Mouse (Mus musculus) G1E (cell line): ENCODE results near the gene Zfp740.

Experiments used
- CTCF ChIP-seq: IDR thresholded peaks from 2 replicates; pipeline ENCODE4 v1.5.1; 2012; ENCODE audit warnings: low read depth, low read length, inconsistent platforms, mixed read lengths
- GATA1 ChIP-seq: IDR thresholded peaks from 2 replicates; pipeline ENCODE4 v1.6.1; 2012; ENCODE audit warnings: borderline replicate concordance, low read length, inconsistent platforms, mixed read lengths
- TAL1 ChIP-seq: conservative IDR thresholded peaks from 2 replicates; pipeline ENCODE4 v1.6.1; 2012; ENCODE audit warnings: low read depth, low read length, inconsistent platforms, mixed read lengths

DNA sequence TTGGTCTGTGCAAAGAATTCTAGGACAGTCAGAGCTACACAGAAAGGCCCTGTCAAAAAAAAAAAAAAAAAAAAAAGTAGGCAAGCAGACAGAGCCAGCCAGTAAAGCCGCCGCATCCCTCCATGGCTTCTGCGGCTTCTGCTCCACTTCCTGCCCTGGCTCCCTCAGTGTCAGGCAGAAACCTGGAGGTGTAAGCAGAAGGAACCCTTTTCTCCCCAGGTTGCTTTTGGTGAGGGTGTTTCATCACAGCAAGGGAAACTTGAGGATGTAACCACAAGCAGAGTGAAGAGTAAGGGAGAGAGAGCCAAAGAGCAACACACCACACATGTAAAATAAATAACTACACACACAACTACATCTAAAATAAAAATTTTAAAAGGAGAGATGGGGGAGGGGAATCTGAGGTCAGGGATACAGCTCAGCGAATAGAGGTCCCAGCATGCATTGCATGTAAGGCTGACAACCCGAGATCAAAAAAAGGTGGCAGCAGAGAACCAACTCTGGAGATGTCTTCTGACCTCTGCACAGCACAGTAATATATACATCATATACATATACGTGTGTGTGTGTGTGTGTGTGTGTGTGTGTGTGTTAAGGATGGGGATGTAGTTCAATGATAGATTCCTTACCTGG is 37.5 kb upstream of the Zfp740 start:
- TF ChIP-seq TAL1 (no peak), CTCF (no peak), GATA1 (no peak)
